Mouse (Mus musculus) bone marrow, adult 2 months (tissue): Measurements from ENCODE around the gene Tmem232. TPM values are rescaled to one million over a fixed set of nuclear protein-coding genes. Genes with fewer than 3 reads are reported as not detected.
"Not testable (repeated sequence)": the region's sequence is repeated elsewhere in the genome, so short reads cannot be mapped to it uniquely, and the experiment has no call there.

Experiments used
- H3K27ac ChIP-seq: fragments of 200-500 bp; 2 replicates; pipeline ENCODE4 v1.5.1; 2012; ENCODE audit warnings: low read depth, mild to moderate bottlenecking, control low read depth, inconsistent platforms, low read length; ENCODE audit not compliant: control insufficient read depth, poor library complexity, insufficient read depth
- H3K4me1 ChIP-seq: fragments of 200-500 bp; 2 replicates; pipeline ENCODE4 v1.6.1; 2011; ENCODE audit warnings: low read length; ENCODE audit not compliant: control insufficient read depth, insufficient read depth
- H3K4me3 ChIP-seq: fragments of 200-500 bp; replicated peaks from 2 replicates; pipeline ENCODE3; 2011; ENCODE audit warnings: mild to moderate bottlenecking, low read depth, low read length, control low read depth; ENCODE audit not compliant: control insufficient read depth
- CTCF ChIP-seq: fragments of 200-500 bp; IDR thresholded peaks from 2 replicates; pipeline ENCODE4 v1.5.1; 2011; ENCODE audit warnings: low read length, control low read depth; ENCODE audit not compliant: control insufficient read depth, insufficient read depth
- POLR2A ChIP-seq: fragments of 200-500 bp; IDR thresholded peaks from 2 replicates; pipeline ENCODE4 v1.6.1; 2011; ENCODE audit warnings: low read depth, mild to moderate bottlenecking, control low read depth, low read length, borderline replicate concordance; ENCODE audit not compliant: control insufficient read depth
- WGBS: fragments of 180-500 bp; shearing (Covaris S2); methylation state at CpG from one replicate; pipeline ENCODE4 v1.1.7; 2018; 5-methylcytosine and 5-hydroxymethylcytosine counted together
- polyA plus RNA-seq: library from polyadenylated mRNA; stranded (reverse); fragments of >200 nt; gene quantifications from 2 replicates; pipeline ENCODE4 v1.2.4, GENCODE M21; 2011; ENCODE audit warnings: low replicate concordance; ENCODE audit not compliant: missing spikeins, insufficient read depth, insufficient read length

Tmem232 gene
- polyA plus RNA-seq, 1 experiment: not detected

GRCm38 (mm10) chr17:65550357-65550756 is 9.8 kb upstream of the Tmem232 start:
- 75% methylated on average over 4 of the region's 4 CpGs for WGBS
- Histone ChIP-seq H3K4me3 (no peak overlapping the region), H3K27ac (no peak overlapping the region), H3K4me1 (no peaks in the 10 kb centered on the region; the same call in 1 of the 2 replicates)
- TF ChIP-seq POLR2A: no peak
- no peak for TF ChIP-seq CTCF

DNA sequence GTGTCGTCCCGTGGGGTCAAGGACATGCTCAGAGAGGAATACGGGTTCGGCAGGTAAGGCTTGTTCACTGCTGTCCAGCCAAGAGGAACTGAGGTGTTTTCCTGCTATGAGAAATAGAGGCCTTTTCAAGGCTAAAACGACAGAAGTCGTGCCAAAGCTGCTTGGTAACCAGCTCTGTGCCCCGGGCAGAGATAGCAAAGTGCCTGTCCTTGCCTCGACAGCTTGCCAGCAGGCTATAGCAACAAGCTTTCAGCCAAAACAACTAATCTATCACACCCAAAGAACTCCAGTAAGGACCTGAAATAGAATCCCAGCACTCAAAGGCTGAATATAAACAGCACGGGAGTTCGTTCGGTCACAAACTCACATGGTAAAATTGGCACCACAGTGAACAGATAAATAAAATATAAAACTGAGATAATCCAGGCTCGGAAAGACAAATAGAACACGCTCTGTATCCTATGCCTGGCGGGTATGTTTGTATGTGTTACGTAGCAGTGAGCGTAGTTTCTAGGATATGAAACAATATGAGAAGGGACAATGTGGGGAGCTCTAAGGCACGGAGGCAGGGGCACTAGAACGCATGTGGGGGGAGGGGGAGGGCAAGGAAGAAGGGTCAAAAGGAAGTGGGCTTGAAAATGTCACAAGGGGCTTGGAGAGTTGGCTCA is 8.2 kb upstream of the Tmem232 start:
- no peak for TF ChIP-seq POLR2A
- no peak for TF ChIP-seq CTCF
- H3K4me3 ChIP-seq: no peak overlapping the region
- 81% methylated on average over 18 of the region's 18 CpGs for WGBS
- no peaks in the 10 kb centered on the region for H3K4me1 ChIP-seq
- no peak overlapping the region for H3K27ac ChIP-seq

DNA sequence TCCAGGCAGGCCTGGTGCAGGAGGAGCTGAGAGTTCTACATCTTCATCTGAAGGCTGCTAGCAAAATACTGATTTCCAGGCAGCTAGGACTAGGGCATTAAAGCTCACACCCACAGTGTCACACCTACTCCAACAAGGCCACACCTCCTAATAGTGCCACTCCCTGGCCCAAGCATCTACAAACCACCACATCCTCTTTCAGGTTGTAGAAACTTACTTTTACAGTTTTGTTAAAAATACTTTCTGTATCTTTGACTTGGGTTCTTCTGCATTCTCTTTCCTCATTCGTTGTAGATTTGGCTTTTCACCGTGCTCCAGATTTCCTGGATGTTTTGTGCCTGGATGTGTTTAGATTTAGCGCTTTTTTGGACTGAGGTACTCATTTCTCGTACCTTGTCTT is 5.6 kb upstream of the Tmem232 start:
- H3K4me1 ChIP-seq, H3K27ac ChIP-seq, H3K4me3 ChIP-seq: not testable (repeated sequence)
- WGBS: 66% methylated on average over 4 of the region's 4 CpGs

DNA sequence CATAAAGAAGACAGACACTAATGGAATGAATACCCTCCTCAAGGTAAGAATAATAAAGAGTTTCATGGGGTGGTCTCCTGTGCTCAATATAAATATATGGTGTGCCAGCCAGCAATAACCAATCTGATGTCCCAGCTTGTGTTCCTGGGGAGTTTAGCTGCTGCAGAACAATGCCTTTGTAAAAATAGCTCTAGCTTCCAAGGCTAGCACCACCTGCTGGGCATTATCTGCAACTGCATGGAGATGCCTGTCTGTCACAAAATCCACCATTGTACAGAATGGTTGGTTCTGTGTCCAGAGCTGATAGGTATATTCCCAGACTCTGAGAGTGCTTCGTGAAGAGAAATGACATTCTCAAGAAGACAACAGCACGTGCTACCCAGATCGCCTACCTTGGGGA is 4.4 kb downstream of the Tmem232 start:
- WGBS: 19% methylated on average over 3 of the region's 3 CpGs
- Histone ChIP-seq H3K4me3 (no peak overlapping the region), H3K4me1 (no peaks in the 10 kb centered on the region), H3K27ac (no peak overlapping the region)
- no peak for TF ChIP-seq POLR2A
- peak; percentile 62 for TF ChIP-seq CTCF

GRCm38 (mm10) chr17:65532381-65532780 is 8.2 kb downstream of the Tmem232 start:
- H3K4me1 ChIP-seq, H3K4me3 ChIP-seq, H3K27ac ChIP-seq: not testable (repeated sequence)

- no peak overlapping the region for H3K4me3 ChIP-seq
- WGBS: 56% methylated on average over 5 of the region's 5 CpGs
- TF ChIP-seq POLR2A (no peak), CTCF (no peak)
- no peak overlapping the region for H3K27ac ChIP-seq
- no peaks in the 10 kb centered on the region for H3K4me1 ChIP-seq
Measured at GRCm38 (mm10) chr17:65527529-65527928, 13.1 kb downstream of the Tmem232 start.

GRCm38 (mm10) chr17:65513517-65513916 is 27.1 kb downstream of the Tmem232 start:
- H3K4me1 ChIP-seq: no peaks in the 10 kb centered on the region
- H3K4me3 ChIP-seq: no peak overlapping the region
- TF ChIP-seq POLR2A: no peak
- no peak for TF ChIP-seq CTCF
- 73% methylated on average over 3 of the region's 3 CpGs for WGBS
- no peak overlapping the region for H3K27ac ChIP-seq

- 36% methylated on average over 10 of the region's 10 CpGs for WGBS
- no peak for TF ChIP-seq CTCF
- TF ChIP-seq POLR2A: no peak
Measured at GRCm38 (mm10) chr17:65484654-65485053, 55.9 kb downstream of the Tmem232 start.

GRCm38 (mm10) chr17:65476747-65477146 is 63.8 kb downstream of the Tmem232 start:
- Histone ChIP-seq H3K27ac (no peak overlapping the region), H3K4me3 (no peak overlapping the region), H3K4me1 (no peaks in the 10 kb centered on the region)
- WGBS: 86% methylated on average over 10 of the region's 10 CpGs
- TF ChIP-seq CTCF: no peak
- no peak for TF ChIP-seq POLR2A

More at GRCm38 (mm10) chr17:65484654-65485053, 55.9 kb downstream of the Tmem232 start:
- Histone ChIP-seq H3K4me1 (no peaks in the 10 kb centered on the region; the same call in 1 of the 2 replicates), H3K4me3 (no peak overlapping the region), H3K27ac (no peak overlapping the region)
